Mouse (Mus musculus) fibroblast of lung, adult 2 months (primary cell): ENCODE measurements around the gene AI464131.
A peak's percentile ranks its signal among the peaks of the same experiment; 100 is the strongest.
"Not testable (repeated sequence)": the region's sequence is repeated elsewhere in the genome, so short reads cannot be mapped to it uniquely, and the experiment has no call there.

Experiments used
- DNase-seq: peaks from one replicate; pipeline ENCODE4 v3.0.0-alpha.2; 2011; ENCODE audit warnings: low read depth

The AI464131 gene

GRCm38 (mm10) chr4:41469199-41469598, 33.7 kb downstream of the AI464131 start:
- no peak for DNase-seq

- no peak for DNase-seq
These were observed 34.3 kb downstream of the AI464131 start for GRCm38 (mm10) chr4:41468396-41469080.

GRCm38 (mm10) chr4:41465287-41465665, 37.6 kb downstream of the AI464131 start:
- DNase-seq: no peak

GRCm38 (mm10) chr4:41464345-41465286, 38.3 kb downstream of the AI464131 start, which contains the start of the genes Kif24 and Nudt2:
TSS of gene Kif24 (minus strand) at chr4:41464887.
TSS of gene Nudt2 (plus strand) at chr4:41465151.
- DNase-seq: peak; percentile 99

GRCm38 (mm10) chr4:41463051-41463738, 39.7 kb downstream of the AI464131 start:
- not testable (repeated sequence) for DNase-seq

GRCm38 (mm10) chr4:41460690-41461089, 42.2 kb downstream of the AI464131 start:
- DNase-seq: no peak

GRCm38 (mm10) chr4:41447595-41447994, 55.3 kb downstream of the AI464131 start:
- DNase-seq: no peak
